Mouse (Mus musculus): Measurements from ENCODE around the gene Rtbdn.

Rtbdn gene

GRCm38 (mm10) chr8:84959811-84960210 is 13.0 kb downstream of the Rtbdn start:
- in situ Hi-C loops (cut with MboI), result loop anchor here (25.0 kb wide), 1 partner anchor 327 kb away; the partner anchor contains the start of genes Orc6 and Vps35

GRCm38 (mm10) chr8:84963952-84964351 is 17.2 kb downstream of the Rtbdn start:
- in situ Hi-C loops (cut with MboI), result loop anchor here (25.0 kb wide), 1 partner anchor 323 kb away; the partner anchor contains the start of genes Orc6 and Vps35

GRCm38 (mm10) chr8:84965731-84966291 is 19.0 kb downstream of the Rtbdn start:
- in situ Hi-C loops (cut with MboI), result loop anchor here (25.0 kb wide), 1 partner anchor 321 kb away; the partner anchor contains the start of genes Orc6 and Vps35

- in situ Hi-C loops (cut with MboI), result loop anchor here (25.0 kb wide), 1 partner anchor 321 kb away; the partner anchor contains the start of genes Orc6 and Vps35
These were observed 19.8 kb downstream of the Rtbdn start for GRCm38 (mm10) chr8:84966603-84967002.

- in situ Hi-C loops (cut with MboI), result loop anchor here (25.0 kb wide), 1 partner anchor 320 kb away; the partner anchor contains the start of genes Orc6 and Vps35
These were observed 20.9 kb downstream of the Rtbdn start for GRCm38 (mm10) chr8:84967532-84968304.

- in situ Hi-C loops (cut with MboI), result loop anchor here (25.0 kb wide), 1 partner anchor 319 kb away; the partner anchor contains the start of genes Orc6 and Vps35
These were observed 21.9 kb downstream of the Rtbdn start for GRCm38 (mm10) chr8:84968650-84969049.

GRCm38 (mm10) chr8:84969241-84970134 is 22.7 kb downstream of the Rtbdn start, which contains the start of the genes Gm49661, Prdx2 and Rnaseh2a:
Gm49661 (minus strand) TSS chr8:84969433.
Prdx2 (plus strand) TSS chr8:84969587.
Rnaseh2a (minus strand) TSS chr8:84969767.
- in situ Hi-C loops (cut with MboI), result loop anchor here (25.0 kb wide), 1 partner anchor 318 kb away; the partner anchor contains the start of genes Orc6 and Vps35

- in situ Hi-C loops (cut with MboI), result loop anchor here (25.0 kb wide), 1 partner anchor 317 kb away; the partner anchor contains the start of genes Orc6 and Vps35
These were observed 23.5 kb downstream of the Rtbdn start for GRCm38 (mm10) chr8:84970135-84970790.

GRCm38 (mm10) chr8:84970913-84971312 is 24.1 kb downstream of the Rtbdn start:
- in situ Hi-C loops (cut with MboI), result loop anchor here (25.0 kb wide), 1 partner anchor 316 kb away; the partner anchor contains the start of genes Orc6 and Vps35

GRCm38 (mm10) chr8:84973079-84973478 is 26.3 kb downstream of the Rtbdn start:
- in situ Hi-C loops (cut with MboI), result loop anchor here (25.0 kb wide), 1 partner anchor 314 kb away; the partner anchor contains the start of genes Orc6 and Vps35

- in situ Hi-C loops (cut with MboI), result loop anchor here (25.0 kb wide), 1 partner anchor 313 kb away; the partner anchor contains the start of genes Orc6 and Vps35
These were observed 27.2 kb downstream of the Rtbdn start for GRCm38 (mm10) chr8:84973803-84974542.

- in situ Hi-C loops (cut with MboI), result loop anchor here (25.0 kb wide), 1 partner anchor 313 kb away; the partner anchor contains the start of genes Orc6 and Vps35
These were observed 27.9 kb downstream of the Rtbdn start for GRCm38 (mm10) chr8:84974543-84975142.

GRCm38 (mm10) chr8:84975434-84975833 is 28.6 kb downstream of the Rtbdn start:
- in situ Hi-C loops (cut with MboI), result no loop called here

GRCm38 (mm10) chr8:84976031-84976762 is 29.4 kb downstream of the Rtbdn start:
- in situ Hi-C loops (cut with MboI), result no loop called here

- in situ Hi-C loops (cut with MboI), result no loop called here
These were observed 30.1 kb downstream of the Rtbdn start for GRCm38 (mm10) chr8:84976763-84977434.

GRCm38 (mm10) chr8:84977435-84978247 is 30.9 kb downstream of the Rtbdn start:
- in situ Hi-C loops (cut with MboI), result no loop called here

All from mature B cell (primary cell).